Mouse (Mus musculus): ENCODE measurements at regions not wholly inside any gene's neighbourhood (a gene's known extent, or its start where the extent isn't known, plus 50 kb on each side); places are given as distances from the start of the nearest gene placed in this dataset.

DNA sequence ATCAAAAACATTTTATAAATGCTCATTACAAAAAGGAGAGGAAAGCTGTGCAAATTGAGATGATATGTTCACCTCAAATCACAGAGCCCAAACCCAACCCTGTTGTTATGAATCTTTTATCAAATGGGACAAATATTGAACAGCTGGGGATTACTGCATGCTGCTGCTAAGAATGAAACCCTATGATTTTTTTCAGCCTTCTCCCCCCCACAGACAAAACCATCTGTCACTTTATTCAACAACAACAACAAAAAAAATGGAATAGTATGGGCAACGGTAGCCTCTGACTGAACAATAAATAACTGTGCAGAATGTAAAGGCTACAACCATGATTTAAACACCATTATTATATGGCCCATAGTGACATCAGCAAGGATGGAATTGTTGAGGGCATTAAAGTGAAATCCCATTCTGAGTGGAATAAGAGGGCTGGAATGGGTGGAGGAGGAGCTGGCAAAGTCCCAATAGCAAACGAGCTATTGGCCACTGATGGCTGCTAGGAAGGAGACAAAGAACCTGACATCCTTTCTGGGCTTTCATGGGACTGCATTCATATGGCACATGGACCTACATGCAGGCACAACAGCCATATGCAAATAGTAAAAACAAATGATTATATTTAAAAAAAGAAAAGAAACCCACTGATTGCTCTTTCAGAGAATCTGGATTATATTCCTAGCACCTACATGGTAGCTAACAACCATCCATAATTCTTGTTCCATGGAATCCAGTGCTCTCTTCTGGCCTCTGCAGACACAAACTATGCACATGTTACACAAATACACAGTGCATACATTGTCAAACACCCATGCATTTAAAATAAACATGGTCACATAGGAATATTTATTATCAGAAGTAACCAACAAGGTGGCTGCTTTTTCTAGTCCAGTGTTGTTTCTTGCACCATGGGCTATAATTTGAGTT is 495.7 kb downstream of the Cntnap4 start:
- no peak for TF ChIP-seq POLR2A (IDR thresholded peaks at IDR 0.05; ENCODE audit: low read depth, low read length)
- TF ChIP-seq CTCF (IDR thresholded peaks at IDR 0.05; ENCODE audit: borderline replicate concordance, insufficient read depth, low read length), result no peak
- no peak overlapping the region for H3K4me3 ChIP-seq (ENCODE audit: insufficient read depth, low read length)
- no peak overlapping the region for H3K27ac ChIP-seq (ENCODE audit: insufficient read depth, low read length)
- H3K4me1 ChIP-seq (ENCODE audit: control insufficient read depth, insufficient read depth, low read length), result no peaks in the 10 kb centered on the region

DNA sequence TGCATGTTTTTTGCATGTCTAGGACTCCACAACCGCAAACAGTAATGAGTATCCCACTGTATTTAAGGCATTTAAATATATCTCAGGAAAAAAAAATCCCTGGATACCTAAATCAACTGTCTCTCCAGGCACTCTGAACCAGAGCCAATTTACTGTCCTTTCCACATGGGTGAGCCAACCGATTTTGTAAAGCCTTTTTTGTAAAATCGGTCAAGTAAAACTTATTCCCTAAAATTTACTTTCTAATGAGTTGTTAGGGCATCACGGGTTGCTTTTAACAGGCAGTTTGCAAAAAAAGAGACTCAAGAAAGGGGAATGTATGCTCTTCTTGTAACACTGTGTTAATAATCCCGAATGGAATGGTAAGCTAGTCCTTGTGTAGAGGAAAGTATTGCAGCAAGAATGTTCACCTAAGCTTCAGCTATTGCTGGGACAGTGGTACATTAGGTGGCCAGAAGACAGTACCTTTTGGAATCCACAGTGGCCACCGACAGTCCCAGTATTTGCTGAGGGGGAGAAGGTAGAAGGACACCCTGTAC is 496.4 kb downstream of the Cntnap4 start:
- Histone ChIP-seq H3K27ac (ENCODE audit: insufficient read depth, low read length) (no peak overlapping the region), H3K4me1 (ENCODE audit: control insufficient read depth, insufficient read depth, low read length) (no peaks in the 10 kb centered on the region), H3K4me3 (ENCODE audit: insufficient read depth, low read length) (no peak overlapping the region)
- TF ChIP-seq POLR2A (IDR thresholded peaks at IDR 0.05; ENCODE audit: low read depth, low read length), result no peak
- no peak for TF ChIP-seq CTCF (IDR thresholded peaks at IDR 0.05; ENCODE audit: borderline replicate concordance, insufficient read depth, low read length)

DNA sequence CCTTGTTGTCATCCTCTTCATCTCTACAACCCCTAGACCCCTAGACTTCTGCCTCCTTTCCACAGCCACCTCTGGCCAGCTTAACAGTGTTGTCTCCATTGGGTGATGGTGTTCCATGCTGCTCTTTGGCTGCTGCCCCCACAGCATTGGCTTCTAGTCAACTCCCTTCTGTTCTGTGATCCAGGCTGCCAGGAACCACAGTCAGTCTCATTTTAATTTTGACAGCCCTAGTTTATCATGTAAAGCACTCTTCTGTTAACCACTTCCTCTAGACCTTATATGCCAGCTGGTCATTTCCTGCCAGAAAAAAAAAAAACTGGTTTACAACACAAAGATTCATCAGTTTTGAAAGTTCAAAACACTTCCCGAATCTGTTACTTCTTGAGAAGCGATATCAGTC is 514.1 kb downstream of the Cntnap4 start:
- H3K4me1 ChIP-seq (ENCODE audit: control insufficient read depth, insufficient read depth, low read length), result no peaks in the 10 kb centered on the region
- H3K4me3 ChIP-seq (ENCODE audit: insufficient read depth, low read length), result no peak overlapping the region
- TF ChIP-seq POLR2A (IDR thresholded peaks at IDR 0.05; ENCODE audit: low read depth, low read length) (no peak), CTCF (IDR thresholded peaks at IDR 0.05; ENCODE audit: borderline replicate concordance, insufficient read depth, low read length) (no peak)
- H3K27ac ChIP-seq (ENCODE audit: insufficient read depth, low read length), result no peak overlapping the region

DNA sequence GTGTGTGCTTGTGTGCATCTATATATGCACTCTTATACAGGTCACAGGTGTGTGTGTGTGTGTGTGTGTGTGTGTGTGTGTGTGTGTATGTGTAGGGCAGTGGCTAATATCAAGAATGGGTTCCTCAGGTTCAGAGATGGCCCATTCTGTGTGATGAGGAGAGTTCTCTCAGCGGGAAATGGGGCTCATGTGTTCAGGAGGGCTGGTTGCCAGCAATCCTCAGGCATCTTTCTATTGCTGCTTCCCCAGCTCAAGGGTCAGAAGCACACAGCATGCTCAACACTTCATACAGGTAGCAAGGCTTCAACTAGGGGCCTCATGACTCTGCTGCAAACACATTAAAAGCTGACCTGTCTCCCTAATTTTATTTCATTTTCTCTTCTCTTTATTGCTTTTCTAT is 517.7 kb downstream of the Cntnap4 start:
- TF ChIP-seq POLR2A (IDR thresholded peaks at IDR 0.05; ENCODE audit: low read depth, low read length) (no peak), CTCF (IDR thresholded peaks at IDR 0.05; ENCODE audit: borderline replicate concordance, insufficient read depth, low read length) (no peak)
- H3K27ac ChIP-seq (ENCODE audit: insufficient read depth, low read length), result no peak overlapping the region
- H3K4me1 ChIP-seq (ENCODE audit: control insufficient read depth, insufficient read depth, low read length), result no peaks in the 10 kb centered on the region
- no peak overlapping the region for H3K4me3 ChIP-seq (ENCODE audit: insufficient read depth, low read length)

DNA sequence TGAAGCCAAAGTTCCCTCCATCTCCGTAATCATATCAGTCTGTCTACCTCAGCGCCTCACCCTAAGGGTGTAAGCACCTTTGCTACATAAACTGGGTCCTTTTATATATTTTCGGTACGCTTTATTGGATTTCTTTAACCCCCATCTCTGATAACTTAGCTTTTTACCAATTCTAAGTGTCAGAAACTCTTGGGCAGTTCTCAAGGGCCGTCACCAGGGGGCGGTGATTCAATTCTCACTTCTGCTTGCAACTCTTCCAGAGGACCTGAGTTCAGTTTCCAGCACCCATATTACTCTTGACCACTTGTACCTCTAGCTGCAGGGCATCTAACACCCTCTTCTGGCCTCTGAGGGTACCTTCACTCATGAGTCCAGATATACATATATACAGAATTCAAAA is 523.7 kb upstream of the Mon1b start:
- TF ChIP-seq CTCF (IDR thresholded peaks at IDR 0.05; ENCODE audit: borderline replicate concordance, insufficient read depth, low read length) (no peak), POLR2A (IDR thresholded peaks at IDR 0.05; ENCODE audit: low read depth, low read length) (no peak)
- Histone ChIP-seq H3K4me3 (ENCODE audit: insufficient read depth, low read length) (no peak overlapping the region), H3K27ac (ENCODE audit: insufficient read depth, low read length) (no peak overlapping the region), H3K4me1 (ENCODE audit: control insufficient read depth, insufficient read depth, low read length) (no peaks in the 10 kb centered on the region)

DNA sequence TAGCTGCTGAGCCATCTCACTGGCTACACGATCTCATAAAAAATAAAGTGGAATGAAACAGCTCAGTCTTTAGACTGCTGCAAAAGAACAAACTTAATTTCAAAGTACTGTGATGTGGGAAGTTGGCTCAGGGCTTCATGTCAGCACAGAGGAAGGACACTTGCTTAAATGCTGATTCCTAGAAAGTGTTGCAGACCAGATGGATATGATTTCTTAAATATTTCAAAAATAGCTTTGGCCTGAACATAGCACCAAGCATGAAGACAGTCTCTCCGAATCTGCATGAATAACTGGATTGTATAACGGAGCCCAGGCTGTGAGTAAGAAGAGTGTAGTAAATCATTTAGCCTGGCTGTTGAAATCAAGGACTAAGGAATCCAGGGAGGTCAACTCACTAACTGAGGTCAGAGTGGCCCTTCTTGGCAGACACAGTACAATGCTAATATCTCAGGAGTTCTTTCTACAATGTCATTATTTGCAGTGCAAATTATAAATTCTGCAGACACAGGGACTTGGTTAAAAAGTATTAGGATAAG is 521.2 kb upstream of the Mon1b start:
- Histone ChIP-seq H3K4me1 (ENCODE audit: control insufficient read depth, insufficient read depth, low read length) (no peaks in the 10 kb centered on the region), H3K27ac (ENCODE audit: insufficient read depth, low read length) (no peak overlapping the region), H3K4me3 (ENCODE audit: insufficient read depth, low read length) (no peak overlapping the region)
- TF ChIP-seq CTCF (IDR thresholded peaks at IDR 0.05; ENCODE audit: borderline replicate concordance, insufficient read depth, low read length) (no peak), POLR2A (IDR thresholded peaks at IDR 0.05; ENCODE audit: low read depth, low read length) (no peak)

DNA sequence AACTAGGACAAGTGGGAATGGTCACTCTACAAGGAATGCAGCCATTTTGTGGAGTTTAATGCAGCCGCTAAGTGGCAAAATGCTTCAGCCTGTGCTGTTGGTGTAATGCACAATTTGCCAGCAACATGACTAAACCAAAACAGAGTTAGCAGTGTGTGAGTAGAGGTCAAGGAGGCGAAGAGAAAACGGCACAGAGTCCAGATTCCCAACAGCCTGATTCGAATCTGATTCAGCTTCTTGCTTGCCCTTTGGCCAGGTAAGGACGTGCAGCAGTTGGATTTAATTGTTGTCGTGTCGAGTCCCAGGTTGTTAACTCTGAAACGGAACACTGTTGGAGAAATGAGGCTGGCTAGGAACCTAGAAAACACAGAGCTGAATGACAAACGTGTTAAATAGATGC is 518.1 kb upstream of the Mon1b start:
- no peak overlapping the region for H3K4me3 ChIP-seq (ENCODE audit: insufficient read depth, low read length)
- TF ChIP-seq CTCF (IDR thresholded peaks at IDR 0.05; ENCODE audit: borderline replicate concordance, insufficient read depth, low read length) (no peak), POLR2A (IDR thresholded peaks at IDR 0.05; ENCODE audit: low read depth, low read length) (no peak)
- H3K4me1 ChIP-seq (ENCODE audit: control insufficient read depth, insufficient read depth, low read length), result no peaks in the 10 kb centered on the region
- H3K27ac ChIP-seq (ENCODE audit: insufficient read depth, low read length), result no peak overlapping the region

DNA sequence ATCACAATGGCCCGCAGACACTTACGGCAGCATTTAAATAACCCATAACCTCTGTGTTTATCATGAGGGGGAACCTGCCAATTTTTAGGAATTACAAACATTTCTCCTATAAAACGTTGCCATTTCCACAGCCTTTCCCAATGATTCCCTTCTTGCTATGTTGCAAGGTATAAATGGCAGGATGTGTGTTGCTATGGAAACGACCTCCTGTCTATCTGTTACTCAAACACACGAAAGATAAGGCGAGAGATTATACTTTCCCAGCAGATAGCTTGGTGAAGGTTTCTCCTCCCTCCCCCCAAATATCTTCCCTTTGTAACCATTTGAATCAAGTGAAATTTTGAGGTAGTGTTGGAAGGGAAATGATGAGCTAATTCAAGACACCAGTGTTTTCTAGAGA is 509.8 kb upstream of the Mon1b start:
- Histone ChIP-seq H3K27ac (ENCODE audit: insufficient read depth, low read length) (no peak overlapping the region), H3K4me3 (ENCODE audit: insufficient read depth, low read length) (no peak overlapping the region), H3K4me1 (ENCODE audit: control insufficient read depth, insufficient read depth, low read length) (no peaks in the 10 kb centered on the region)
- TF ChIP-seq POLR2A (IDR thresholded peaks at IDR 0.05; ENCODE audit: low read depth, low read length), result no peak
- no peak for TF ChIP-seq CTCF (IDR thresholded peaks at IDR 0.05; ENCODE audit: borderline replicate concordance, insufficient read depth, low read length)

DNA sequence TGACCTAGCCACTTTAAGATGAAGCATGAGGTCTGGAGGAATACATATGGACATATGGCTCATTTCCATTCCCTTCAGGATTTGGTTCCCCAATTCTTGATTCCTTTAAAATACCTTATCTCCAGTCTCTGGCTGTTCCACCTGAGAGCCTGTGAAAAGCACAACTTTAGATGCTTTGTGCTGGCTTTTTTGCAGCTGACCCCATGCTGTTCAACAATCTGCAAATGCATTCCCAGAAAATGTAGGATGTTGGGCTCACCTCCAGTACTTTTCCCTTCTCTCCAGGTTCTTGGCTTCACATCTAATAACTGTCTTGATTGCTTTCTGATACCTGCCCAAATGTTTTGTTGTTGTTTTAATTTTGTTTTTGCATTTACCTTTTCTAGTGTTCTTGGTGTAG is 498.0 kb upstream of the Mon1b start:
- TF ChIP-seq POLR2A (IDR thresholded peaks at IDR 0.05; ENCODE audit: low read depth, low read length), result no peak
- no peak for TF ChIP-seq CTCF (IDR thresholded peaks at IDR 0.05; ENCODE audit: borderline replicate concordance, insufficient read depth, low read length)
- Histone ChIP-seq H3K4me1 (ENCODE audit: control insufficient read depth, insufficient read depth, low read length) (no peaks in the 10 kb centered on the region), H3K27ac (ENCODE audit: insufficient read depth, low read length) (no peak overlapping the region), H3K4me3 (ENCODE audit: insufficient read depth, low read length) (no peak overlapping the region)

DNA sequence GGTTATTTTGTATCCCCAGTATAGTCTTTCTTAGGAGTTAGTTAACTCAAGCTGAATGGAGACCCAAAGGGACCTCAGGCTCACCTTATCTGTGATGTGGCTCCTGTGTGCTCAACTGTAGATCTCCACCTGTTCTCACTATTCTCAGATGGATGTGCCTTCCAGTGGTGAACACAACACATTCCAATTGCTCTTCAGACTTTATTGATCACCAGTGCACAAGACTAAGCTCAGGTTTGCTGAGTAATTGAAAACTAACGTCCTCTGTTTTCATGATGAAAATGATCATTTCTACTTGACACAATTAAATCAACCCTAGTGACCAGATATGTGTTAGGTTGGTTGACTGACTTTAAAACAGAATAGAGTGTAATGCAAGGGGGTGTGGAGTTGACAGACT is 495.4 kb upstream of the Mon1b start:
- TF ChIP-seq POLR2A (IDR thresholded peaks at IDR 0.05; ENCODE audit: low read depth, low read length) (no peak), CTCF (IDR thresholded peaks at IDR 0.05; ENCODE audit: borderline replicate concordance, insufficient read depth, low read length) (no peak)
- Histone ChIP-seq H3K4me1 (ENCODE audit: control insufficient read depth, insufficient read depth, low read length) (no peaks in the 10 kb centered on the region), H3K4me3 (ENCODE audit: insufficient read depth, low read length) (no peak overlapping the region), H3K27ac (ENCODE audit: insufficient read depth, low read length) (no peak overlapping the region)

Measured in embryonic fibroblast, embryonic 13.5 days (primary cell).